Mouse (Mus musculus) kidney, postnatal 10 days (tissue): ENCODE data around the gene Krt31.

Experiments
- DNase-seq: peaks from one replicate; pipeline ENCODE4 v3.0.0; 2021; ENCODE audit warnings: mixed read lengths

The Krt31 gene

DNA sequence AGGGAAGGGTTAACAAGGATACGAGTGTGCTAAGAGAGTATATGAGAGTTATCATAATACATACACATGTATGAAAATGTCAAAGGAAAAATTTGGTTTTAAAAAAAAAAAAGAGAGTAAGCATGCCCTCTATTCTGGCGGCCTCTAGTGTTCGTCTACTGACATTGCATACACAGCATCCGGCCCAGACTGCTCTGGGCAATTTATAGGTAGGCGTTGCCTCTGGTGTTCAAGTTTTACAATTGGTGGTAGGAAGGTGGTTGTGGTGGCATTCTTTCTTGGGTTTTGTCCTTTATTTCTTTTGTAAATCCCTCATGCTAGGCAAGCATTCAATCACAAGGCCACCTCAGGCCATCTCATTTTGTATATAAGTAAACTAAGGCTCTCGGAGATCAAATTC lies 45.5 kb downstream of the Krt31 start:
- peak; percentile 70 for DNase-seq

DNA sequence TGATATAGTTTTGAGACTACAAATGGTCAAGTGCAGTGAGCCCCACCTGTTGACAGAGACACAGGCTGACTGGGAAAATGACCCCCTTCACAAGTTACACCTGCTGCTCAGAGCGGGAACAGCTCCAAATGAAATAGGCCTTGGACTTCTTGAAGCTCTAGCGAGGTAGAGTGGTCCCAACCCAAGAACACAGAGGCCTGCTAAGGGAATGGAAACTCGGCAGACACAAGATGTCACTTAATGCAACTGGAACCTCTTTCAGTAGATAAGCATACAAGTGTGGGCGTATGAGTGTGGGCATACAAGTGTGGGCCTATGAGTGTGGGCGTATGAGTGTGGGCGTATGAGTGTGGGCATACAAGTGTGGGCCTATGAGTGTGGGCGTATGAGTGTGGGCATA lies 51.3 kb downstream of the Krt31 start:
- no peak for DNase-seq
